Mouse (Mus musculus): ENCODE measurements around the gene Stk11. TPM values are rescaled to one million over a fixed set of nuclear protein-coding genes. Genes with fewer than 3 reads are reported as not detected.
"Not testable (repeated sequence)": the region's sequence is repeated elsewhere in the genome, so short reads cannot be mapped to it uniquely, and the experiment has no call there.

The Stk11 gene
- polyA plus RNA-seq, 1 experiment from 2014 or later = 18.5 TPM

DNA sequence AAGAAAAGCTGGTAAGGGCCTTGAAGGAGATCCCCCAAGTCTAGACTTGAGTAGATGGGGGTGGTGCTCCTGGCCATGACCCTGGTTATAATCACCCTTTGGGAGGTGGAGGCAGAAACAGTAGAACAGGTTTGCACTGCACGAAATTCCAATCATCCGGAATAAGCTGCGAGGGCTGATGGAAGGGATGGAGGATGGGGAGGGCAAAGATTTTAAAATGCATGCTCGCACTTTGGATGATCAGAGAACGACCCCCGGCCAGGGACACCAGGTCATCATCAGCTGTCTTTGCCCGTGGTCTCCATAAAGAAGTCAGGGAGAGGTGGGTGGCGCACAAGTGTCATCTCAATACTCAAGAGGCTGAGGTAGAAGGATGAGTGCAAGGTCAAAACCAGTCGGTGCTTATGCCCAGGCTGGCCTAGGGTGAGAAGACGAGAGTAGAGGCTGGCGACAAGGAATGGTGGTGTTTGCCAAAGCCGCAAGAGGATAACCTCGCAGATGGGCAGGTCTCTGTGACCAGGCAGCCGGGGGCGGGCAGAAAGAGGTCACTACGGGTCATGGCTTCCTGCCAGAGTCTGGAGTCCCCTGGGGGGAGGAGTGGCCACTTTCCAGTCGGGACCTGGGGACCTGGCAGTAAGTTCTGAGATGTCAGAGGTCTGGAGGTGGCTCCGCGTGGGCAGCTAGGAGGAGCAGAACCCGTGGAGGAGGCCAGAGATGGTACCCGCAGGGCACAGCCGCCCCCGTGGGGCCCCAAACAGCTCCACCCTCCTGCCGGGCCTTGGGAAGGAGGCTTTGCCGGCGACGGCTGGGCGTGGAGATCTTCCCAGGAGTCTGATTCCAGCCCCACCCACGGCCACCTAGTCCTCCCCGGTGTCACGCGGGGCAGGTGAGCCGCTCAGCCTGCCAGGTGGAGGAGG lies 45.1 kb downstream of the Stk11 start:
- Histone ChIP-seq H3K9ac (peak overlapping the region; percentile 59), H3K27ac (peak overlapping the region; percentile 95), H3K27me3 (no peaks in the 10 kb centered on the region), H3K4me1 (peaks cover 90% of the 10 kb centered on the region), H3K4me2 (peak overlapping the region; percentile 76), H3K4me3 (peak overlapping the region; percentile 47), H3K9me3 (no peaks in the 10 kb centered on the region), H3K36me3 (peaks cover 20% of the 10 kb centered on the region)
- WGBS = under 1% methylated on average over 33 of the region's 33 CpGs
- no peak for ATAC-seq (ENCODE audit: insufficient number of reproducible peaks, insufficient read depth, low FRiP score, low TSS enrichment, low read depth)

DNA sequence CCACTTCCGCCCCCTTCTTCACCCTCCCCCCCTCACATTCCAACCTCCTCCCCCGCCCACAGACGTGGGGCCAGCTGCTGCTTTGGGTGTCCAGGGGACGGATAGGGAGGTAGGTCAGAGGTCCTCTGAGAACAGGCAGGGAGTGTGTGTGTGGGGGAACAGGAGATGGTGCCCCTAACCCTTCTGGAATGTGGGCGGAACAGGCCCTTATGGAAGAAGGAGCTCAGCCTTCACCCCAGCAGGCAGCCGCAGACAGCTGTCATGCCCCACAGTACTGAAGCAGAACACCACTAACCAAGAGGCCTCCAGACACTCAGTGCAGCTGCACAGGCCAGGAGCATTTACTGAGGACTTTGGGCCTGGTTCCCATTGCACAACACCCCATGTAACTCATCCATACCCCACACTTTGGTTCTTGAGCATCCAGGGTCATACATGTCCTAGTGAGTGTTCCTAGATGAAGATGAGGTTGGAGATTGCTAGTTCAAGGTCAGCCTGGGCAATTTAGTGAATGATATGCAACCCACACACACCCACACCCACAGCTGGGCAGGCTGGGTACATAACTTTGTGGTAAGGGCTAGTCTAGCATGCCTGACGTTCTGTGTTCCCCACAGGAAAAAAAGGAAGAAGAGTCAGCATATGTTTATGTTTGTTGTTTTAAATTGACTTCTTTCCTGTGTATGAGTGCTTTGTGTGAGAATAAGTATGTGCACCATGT lies 46.1 kb downstream of the Stk11 start:
- Histone ChIP-seq H3K27ac (peak overlapping the region; percentile 95), H3K4me2 (peak overlapping the region; percentile 76), H3K4me3 (peak overlapping the region; percentile 47), H3K4me1 (peaks cover 88% of the 10 kb centered on the region), H3K27me3 (no peaks in the 10 kb centered on the region), H3K9me3 (no peaks in the 10 kb centered on the region), H3K36me3 (peaks cover 10% of the 10 kb centered on the region), H3K9ac (peak overlapping the region; percentile 59)
- whole genome bisulfite sequencing = 6% methylated on average over 6 of the region's 7 CpGs
- ATAC-seq (ENCODE audit: insufficient number of reproducible peaks, insufficient read depth, low FRiP score, low TSS enrichment, low read depth) = no peak

DNA sequence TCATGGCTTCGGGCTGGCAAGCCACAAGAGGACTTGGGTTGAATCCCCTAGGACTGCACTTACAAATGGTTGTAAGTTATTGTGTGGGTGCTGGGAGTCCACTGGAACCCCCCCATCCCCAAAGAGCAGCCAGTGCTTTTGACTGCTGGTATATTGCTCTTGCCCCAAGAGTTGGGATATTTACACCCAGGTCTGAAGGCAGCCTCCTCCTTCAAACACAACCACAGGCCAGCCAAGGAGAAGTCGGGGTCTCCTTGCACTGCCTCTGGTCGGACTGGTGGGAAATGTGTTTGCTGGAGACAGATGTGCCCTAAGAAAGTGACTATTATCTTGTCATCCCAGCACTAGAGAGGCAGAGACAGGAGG lies 46.6 kb downstream of the Stk11 start:
- no peak overlapping the region for H3K9ac ChIP-seq
- peaks cover 4% of the 10 kb centered on the region for H3K36me3 ChIP-seq
- no peaks in the 10 kb centered on the region for H3K9me3 ChIP-seq
- H3K27me3 ChIP-seq = no peaks in the 10 kb centered on the region
- WGBS = 69% methylated on average over 3 of the region's 3 CpGs
- peak overlapping the region; percentile 95 for H3K27ac ChIP-seq
- H3K4me3 ChIP-seq = 0 out of 2 replicates have a peak overlapping the region, but pooled peaks have one; percentile 47
- ATAC-seq (ENCODE audit: insufficient number of reproducible peaks, insufficient read depth, low FRiP score, low TSS enrichment, low read depth) = no peak
- H3K4me2 ChIP-seq = peak overlapping the region; percentile 9; the same call in 1 of the 2 replicates
- peaks cover 87% of the 10 kb centered on the region for H3K4me1 ChIP-seq

DNA sequence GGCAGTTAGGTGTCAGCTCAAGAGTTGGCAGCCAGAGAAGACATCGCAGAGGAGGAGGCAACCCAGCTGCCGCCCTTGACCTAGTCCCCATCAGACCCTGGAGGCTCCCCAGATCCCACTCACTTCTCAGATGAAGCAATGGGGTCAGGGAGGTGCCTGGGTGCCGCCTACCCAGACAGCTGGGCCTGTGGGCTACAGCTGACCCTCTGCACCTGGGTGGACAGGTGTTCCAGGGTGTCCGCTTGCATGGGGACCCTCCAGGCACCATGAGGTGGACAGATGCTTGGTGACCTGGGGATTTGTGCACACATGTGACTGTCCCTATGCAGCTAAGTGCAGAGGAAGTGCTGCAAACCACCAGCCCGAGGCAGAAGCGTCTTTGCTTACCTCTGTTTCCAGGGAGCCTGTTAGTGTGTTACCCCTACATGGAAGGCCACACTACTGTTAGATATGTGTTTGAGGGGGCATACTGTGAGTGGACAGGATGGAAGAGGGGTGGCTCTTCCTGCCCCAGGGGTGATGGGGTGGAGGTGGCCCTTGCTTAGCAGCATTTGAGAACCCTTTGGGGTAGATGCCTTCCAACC lies 47.2 kb downstream of the Stk11 start:
- Histone ChIP-seq H3K36me3 (no peaks in the 10 kb centered on the region), H3K4me3 (no peak overlapping the region), H3K9me3 (no peaks in the 10 kb centered on the region), H3K4me1 (peaks cover 83% of the 10 kb centered on the region), H3K27ac (peak overlapping the region; percentile 95; the same call in 1 of the 2 replicates), H3K4me2 (no peak overlapping the region), H3K27me3 (no peaks in the 10 kb centered on the region), H3K9ac (0 out of 2 replicates have a peak overlapping the region, but pooled peaks have one; percentile 27)
- 64% methylated on average over 6 of the region's 6 CpGs for WGBS
- ATAC-seq (ENCODE audit: insufficient number of reproducible peaks, insufficient read depth, low FRiP score, low TSS enrichment, low read depth) = no peak

DNA sequence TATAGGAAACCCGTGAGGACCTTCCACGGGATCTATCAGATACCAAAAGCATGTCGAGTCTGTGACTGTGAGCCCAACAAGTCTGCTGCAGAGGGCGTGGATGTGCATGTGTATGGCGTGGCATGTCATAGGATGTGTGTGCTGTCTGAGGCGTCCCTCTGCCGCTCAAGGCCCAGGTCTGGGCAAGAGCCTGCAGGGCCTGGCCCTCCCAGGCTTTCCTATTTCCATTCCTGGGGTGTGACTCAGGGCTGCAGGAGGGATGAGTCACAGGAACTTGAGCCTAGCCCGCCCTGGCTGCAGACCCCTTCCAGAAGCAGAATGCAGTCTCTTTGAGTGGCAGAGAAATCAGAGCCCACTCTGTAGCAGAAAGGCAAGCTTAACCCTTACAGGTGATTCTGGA lies 48.1 kb downstream of the Stk11 start:
- no peaks in the 10 kb centered on the region for H3K27me3 ChIP-seq
- no peaks in the 10 kb centered on the region for H3K36me3 ChIP-seq
- peak overlapping the region; percentile 93; the same call in 1 of the 2 replicates for H3K4me2 ChIP-seq
- 61% methylated on average over 8 of the region's 8 CpGs for WGBS
- no peak for ATAC-seq (ENCODE audit: insufficient number of reproducible peaks, insufficient read depth, low FRiP score, low TSS enrichment, low read depth)
- H3K9me3 ChIP-seq = no peaks in the 10 kb centered on the region
- peak overlapping the region; percentile 45; the same call in 1 of the 2 replicates for H3K4me3 ChIP-seq
- H3K9ac ChIP-seq = peak overlapping the region; percentile 71; the same call in 1 of the 2 replicates
- peaks cover 78% of the 10 kb centered on the region for H3K4me1 ChIP-seq
- H3K27ac ChIP-seq = 0 out of 2 replicates have a peak overlapping the region, but pooled peaks have one; percentile 39

DNA sequence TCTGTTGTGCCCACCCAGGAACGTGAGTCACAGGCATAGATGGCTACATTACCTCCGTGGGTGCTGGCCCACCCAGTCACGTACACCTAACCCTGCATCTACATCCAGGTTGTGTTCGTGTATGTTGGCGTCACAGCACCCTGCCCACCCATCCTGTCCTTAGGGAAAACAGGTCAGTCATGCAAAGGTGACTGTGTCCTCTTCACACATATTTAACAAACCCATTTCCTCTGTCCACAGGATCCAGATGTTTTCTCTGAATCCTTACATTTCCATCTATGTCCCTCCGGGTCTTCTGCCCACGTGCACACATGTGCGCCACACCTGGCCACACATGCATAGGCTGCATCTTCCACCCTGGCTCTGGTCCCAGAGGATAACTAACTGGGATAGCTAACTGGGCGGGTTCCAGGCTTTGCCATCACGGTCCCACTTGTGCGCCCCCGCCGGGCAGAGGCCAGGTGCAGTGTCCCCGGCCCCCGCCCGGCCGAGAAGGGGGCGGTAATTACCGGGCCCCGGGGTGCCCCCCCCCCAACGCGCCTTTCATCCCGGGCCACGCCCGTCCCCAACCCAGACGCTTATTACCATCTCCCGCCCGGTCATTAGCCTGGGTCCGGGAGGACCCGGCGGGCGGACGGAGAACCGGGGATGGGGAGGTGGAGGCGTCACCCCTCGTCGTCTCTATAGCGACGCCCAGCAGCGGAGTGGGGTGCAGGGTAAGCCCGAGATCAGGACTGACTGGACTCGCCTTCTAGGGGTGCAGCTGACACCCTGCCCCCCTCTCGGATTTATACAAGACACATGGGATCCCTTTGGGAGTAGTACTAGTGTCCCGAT lies 48.8 kb downstream of the Stk11 start:
- H3K27me3 ChIP-seq = no peaks in the 10 kb centered on the region
- H3K9me3 ChIP-seq = no peaks in the 10 kb centered on the region
- no peaks in the 10 kb centered on the region for H3K36me3 ChIP-seq
- H3K4me3 ChIP-seq = peak overlapping the region; percentile 45
- no peak for ATAC-seq (ENCODE audit: insufficient number of reproducible peaks, insufficient read depth, low FRiP score, low TSS enrichment, low read depth)
- peaks cover 78% of the 10 kb centered on the region for H3K4me1 ChIP-seq
- WGBS = 8% methylated on average over 44 of the region's 44 CpGs
- H3K9ac ChIP-seq = peak overlapping the region; percentile 71
- peak overlapping the region; percentile 39; the same call in 1 of the 2 replicates for H3K27ac ChIP-seq
- H3K4me2 ChIP-seq = peak overlapping the region; percentile 93

DNA sequence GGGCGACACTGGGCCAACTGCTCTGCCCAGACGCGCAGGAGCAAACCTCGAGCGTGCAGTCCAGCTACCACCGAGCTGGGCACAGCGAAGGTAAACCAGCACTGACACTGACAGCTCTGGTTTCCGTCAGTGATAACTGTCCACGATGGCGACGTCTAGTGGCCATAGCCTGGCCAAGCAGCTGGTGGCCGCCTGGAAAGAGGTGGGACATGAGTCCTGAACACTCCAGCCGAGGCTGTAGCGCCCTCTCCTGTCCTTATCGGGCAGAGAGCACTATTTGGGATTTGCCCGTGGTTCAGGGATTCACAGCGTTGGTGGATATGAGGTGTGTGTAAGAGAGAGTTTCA lies 49.4 kb downstream of the Stk11 start:
- Histone ChIP-seq H3K4me3 (peak overlapping the region; percentile 45), H3K4me2 (peak overlapping the region; percentile 93), H3K36me3 (peaks cover 3% of the 10 kb centered on the region), H3K9ac (peak overlapping the region; percentile 71), H3K27ac (peak overlapping the region; percentile 33; the same call in 1 of the 2 replicates), H3K9me3 (no peaks in the 10 kb centered on the region), H3K27me3 (no peaks in the 10 kb centered on the region), H3K4me1 (peaks cover 79% of the 10 kb centered on the region)
- under 1% methylated on average over 17 of the region's 17 CpGs for WGBS
- ATAC-seq (ENCODE audit: insufficient number of reproducible peaks, insufficient read depth, low FRiP score, low TSS enrichment, low read depth) = no peak

DNA sequence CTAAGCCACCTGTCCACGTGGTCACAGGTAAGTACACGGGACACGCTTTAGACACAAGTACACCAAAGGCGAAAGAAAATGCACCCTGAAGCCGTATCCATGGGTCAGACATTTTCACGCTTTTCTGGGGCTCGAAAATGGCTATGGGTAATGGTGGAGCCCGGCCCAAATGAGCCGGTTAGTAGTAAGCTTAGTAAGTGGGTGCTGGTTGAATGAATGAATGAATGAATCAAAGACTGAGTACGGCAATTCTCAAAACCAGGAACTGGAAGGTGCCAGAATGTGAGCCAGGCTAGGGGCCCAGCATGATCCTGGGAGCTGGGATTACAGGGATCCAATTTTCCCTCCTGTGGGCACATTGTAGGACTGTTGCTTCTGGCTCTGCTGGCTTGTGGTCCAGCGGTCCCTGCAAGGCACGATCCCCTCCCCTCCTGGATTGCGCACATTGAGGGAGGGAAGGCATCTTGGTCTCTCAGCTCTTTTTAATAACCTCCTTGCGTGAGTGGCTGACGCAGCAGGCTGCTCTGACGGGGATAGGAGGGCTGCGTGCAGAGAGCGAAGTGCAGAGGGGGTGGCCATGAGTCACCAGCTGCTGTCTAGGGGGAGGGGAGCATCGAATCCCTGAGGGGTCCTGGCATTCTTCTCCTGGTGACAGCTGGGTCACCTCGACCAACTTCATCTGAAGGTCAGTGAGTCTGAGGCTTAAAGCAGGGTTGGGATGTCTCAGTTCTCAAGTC lies 50.0 kb downstream of the Stk11 start, which contains the start of gene Cirbp:
Gene Cirbp (plus strand): TSS at position 594 of the 737 bp plus-strand sequence.
- peak within 1 kb of the TSS; percentile 45 for H3K4me3 ChIP-seq
- H3K9me3 ChIP-seq = no peaks in the 10 kb centered on the region
- H3K27ac ChIP-seq = peak within 1 kb of the TSS; percentile 99
- peak within 1 kb of the TSS; percentile 93 for H3K4me2 ChIP-seq
- no peak for ATAC-seq (ENCODE audit: insufficient number of reproducible peaks, insufficient read depth, low FRiP score, low TSS enrichment, low read depth)
- no peaks in the 10 kb centered on the region for H3K27me3 ChIP-seq
- H3K9ac ChIP-seq = peak within 1 kb of the TSS; percentile 71
- H3K4me1 ChIP-seq = peaks cover 78% of the 10 kb centered on the region
- 12% methylated on average over 20 of the region's 20 CpGs for WGBS
- peaks cover 9% of the 10 kb centered on the region for H3K36me3 ChIP-seq

DNA sequence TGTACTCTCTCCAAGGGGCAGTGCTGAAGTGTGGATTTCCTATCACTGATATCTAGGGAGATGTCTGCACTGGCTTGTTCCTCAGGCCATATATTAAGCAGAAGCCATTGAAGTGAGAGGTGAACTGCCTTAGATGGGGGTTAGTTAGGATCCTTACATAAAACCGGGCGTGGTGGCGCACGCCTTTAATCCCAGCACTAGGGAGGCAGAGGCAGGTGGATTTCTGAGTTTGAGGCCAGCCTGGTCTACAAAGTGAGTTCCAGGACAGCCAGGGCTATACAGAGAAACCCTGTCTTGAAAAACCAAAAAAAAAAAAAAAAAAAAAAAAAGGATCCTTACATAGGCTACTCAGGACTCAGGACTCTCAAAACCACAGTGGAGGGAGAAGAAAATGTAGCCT lies 50.5 kb downstream of the Stk11 start:
- not testable (repeated sequence) for H3K27me3 ChIP-seq; ATAC-seq (ENCODE audit: insufficient number of reproducible peaks, insufficient read depth, low FRiP score, low TSS enrichment, low read depth); H3K9me3 ChIP-seq
- WGBS = 79% methylated on average over 4 of the region's 4 CpGs
- H3K4me2 ChIP-seq = peak overlapping the region; percentile 93
- peak overlapping the region; percentile 45; the same call in 1 of the 2 replicates for H3K4me3 ChIP-seq
- peak overlapping the region; percentile 63; the same call in 1 of the 2 replicates for H3K27ac ChIP-seq
- peak overlapping the region; percentile 71 for H3K9ac ChIP-seq
- H3K36me3 ChIP-seq = peaks cover 15% of the 10 kb centered on the region
- peaks cover 76% of the 10 kb centered on the region for H3K4me1 ChIP-seq

DNA sequence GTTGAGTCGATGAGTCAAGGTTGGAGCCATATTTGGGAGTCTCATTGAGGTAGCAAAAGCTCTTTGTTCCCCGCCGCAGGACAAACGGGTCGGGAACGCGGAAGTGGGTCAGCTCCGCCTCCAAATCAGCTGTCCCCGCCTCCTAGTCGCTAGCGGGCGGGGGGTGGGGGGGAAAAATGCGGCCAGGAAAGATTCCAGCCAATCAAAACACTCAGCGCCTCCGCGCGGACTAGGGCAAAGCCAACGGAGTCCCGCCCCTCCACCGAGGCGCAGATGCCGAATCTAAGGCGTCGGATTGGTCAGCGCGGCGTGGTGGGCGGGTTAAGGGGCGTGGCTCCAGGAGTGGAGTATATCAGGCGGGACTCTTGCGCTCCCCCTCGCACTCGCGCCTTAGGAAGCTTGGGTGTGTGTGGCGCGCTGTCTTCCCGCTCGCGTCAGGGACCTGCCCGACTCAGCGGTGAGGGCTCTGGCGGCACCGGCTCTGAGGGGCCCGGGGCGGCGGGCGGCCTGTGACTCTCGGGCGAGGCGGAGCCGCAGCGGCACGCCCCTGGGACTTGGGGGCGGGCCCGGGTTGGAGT lies 51.9 kb downstream of the Stk11 start:
- H3K9me3 ChIP-seq = no peaks in the 10 kb centered on the region
- peak; percentile 84 for ATAC-seq (ENCODE audit: insufficient number of reproducible peaks, insufficient read depth, low FRiP score, low TSS enrichment, low read depth)
- H3K4me2 ChIP-seq = peak overlapping the region; percentile 78
- peaks cover 28% of the 10 kb centered on the region for H3K36me3 ChIP-seq
- H3K9ac ChIP-seq = peak overlapping the region; percentile 98
- H3K4me1 ChIP-seq = peaks cover 75% of the 10 kb centered on the region
- 0% methylated on average over 54 of the region's 55 CpGs for WGBS
- H3K27me3 ChIP-seq = no peaks in the 10 kb centered on the region
- H3K27ac ChIP-seq = peak overlapping the region; percentile 99
- peak overlapping the region; percentile 87 for H3K4me3 ChIP-seq

Data from embryonic facial prominence, embryonic 13.5 days (tissue).